Mouse (Mus musculus): Measurements from ENCODE around the gene Borcs8.

Gene Borcs8

DNA sequence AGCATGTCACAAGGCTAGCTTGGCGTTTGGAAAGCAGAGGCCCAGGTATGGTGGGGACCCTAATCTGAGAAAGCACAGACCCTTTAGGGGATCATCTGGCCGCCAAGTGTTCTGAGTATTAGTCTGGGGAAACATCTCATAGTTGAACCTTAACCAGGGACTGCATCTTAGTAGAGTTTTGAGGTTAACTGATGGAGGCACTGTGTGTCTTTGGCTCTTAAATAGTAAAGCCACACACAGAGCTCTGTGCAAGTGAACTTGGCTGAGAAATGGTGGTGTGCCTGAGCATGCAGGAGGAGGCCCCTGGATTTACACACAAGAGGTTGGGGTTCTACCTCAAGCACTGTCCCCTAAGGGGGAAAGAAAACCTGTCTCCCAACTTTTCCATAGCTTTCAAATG, 38.9 kb downstream of the Borcs8 start:
- no peak for DNase-seq (ENCODE audit: low read depth in 2 of 2, low spot score in 2 of 2)

DNA sequence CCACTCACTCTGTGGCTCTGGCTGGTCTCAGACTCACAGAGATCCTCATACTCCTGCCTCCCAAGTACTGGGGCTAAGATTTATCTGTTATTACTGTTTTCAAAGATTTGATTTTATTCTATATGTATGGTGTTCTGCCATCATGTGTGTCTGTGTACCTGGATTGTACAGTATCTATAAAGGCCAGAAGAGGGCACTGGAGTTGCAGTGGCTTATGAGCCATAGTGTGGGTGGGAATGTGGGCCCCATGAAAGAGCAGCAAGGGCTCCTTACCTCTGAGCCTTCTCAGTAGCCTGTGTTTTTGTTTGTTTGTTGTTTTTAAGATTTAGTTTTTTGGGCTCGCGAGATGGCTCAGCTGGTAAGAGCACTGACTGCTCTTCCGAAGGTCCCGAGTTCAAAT, 39.8 kb downstream of the Borcs8 start:
- DNase-seq (ENCODE audit: low read depth in 2 of 2, low spot score in 2 of 2): no peak

DNA sequence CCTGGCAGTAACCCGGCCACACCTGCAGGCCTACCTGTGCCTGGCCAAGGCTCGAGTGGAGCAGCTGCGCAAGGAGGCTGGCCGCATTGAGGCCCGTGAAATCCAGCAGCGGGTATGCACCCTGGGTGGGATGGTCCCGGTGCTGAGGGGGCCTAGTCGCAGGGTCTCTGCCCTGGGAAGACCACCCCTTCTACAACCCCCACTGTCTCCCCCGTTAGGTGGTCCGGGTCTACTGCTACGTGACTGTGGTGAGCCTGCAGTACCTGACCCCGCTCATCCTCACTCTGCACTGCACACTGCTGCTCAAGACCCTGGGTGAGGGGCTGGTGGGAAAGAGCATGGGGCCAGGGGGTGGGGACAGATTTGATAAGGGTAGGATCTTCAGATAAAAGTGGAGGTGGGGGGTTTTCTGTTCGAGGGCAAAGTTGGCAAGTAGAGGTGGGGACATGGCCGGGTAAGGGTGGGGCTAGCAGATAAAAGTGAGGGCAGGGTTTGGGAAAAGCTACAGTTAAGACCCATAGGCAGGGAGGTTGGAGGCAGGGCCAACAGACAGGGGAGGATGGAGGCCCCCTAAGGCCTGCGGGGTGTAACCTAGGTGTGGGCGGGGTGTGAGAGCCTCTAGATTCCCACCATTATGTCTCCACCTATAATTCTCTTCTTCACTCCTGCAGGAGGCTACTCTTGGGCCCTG, 42.1 kb downstream of the Borcs8 start:
- DNase-seq (ENCODE audit: low read depth in 2 of 2, low spot score in 2 of 2): no peak

DNA sequence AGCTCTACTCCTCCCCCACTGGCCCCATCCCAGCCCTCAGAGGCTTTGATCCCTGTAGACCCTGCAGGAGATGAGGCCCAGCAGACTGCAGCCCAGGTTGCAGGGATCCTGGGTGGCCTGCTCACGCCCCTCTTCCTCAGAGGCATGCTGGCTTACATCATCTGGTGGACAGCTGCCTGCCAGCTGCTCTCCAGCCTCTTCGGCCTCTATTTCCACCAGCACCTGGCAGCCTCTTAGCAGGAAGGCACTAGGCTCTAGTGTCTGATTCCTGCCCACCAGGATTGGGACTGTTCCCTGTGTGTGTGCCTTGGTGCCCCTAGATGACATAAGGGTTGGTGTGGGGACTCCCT, 42.6 kb downstream of the Borcs8 start:
- no peak for DNase-seq (ENCODE audit: low read depth in 2 of 2, low spot score in 2 of 2)

DNA sequence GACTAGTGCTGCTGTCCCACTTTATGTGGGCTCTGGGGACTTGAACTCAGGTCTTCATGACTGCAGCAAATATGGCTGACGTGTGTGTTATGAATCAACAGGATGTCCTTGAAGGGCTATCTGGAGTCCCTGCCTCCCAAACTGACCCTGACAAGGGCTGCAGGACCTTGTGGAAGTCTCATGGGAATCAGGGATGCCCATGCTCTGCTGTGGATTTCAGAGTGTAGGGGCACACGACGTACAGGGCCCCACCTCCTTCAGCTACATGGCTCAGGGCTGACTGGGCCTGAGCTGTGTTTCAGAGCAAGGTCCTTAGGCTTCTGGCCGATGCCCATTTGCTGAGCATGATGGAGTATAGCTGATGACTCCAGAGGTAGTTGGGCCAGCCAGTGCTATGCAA, 43.9 kb downstream of the Borcs8 start:
- DNase-seq (ENCODE audit: low read depth in 2 of 2, low spot score in 2 of 2): no peak

DNA sequence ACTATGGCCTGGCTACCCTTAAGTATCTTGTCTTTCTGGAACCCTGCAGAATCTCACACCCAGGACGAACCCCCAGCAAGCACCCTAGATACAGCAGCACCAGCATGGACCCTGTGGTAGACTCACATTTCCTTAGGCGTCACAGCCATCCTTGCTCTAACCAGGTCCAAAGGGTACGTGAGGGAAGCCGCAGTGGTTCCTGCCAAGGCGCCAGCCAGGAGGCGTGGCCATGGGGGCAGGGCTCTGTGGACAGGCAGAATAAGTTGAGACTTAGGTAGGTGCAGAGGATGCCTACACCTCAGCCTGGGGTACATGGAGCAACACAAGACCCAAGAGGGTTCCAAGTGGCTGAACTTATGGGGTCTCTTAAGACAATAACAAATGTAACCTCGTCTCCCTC, 49.4 kb downstream of the Borcs8 start:
- DNase-seq (ENCODE audit: low read depth in 2 of 2, low spot score in 2 of 2): no peak

DNA sequence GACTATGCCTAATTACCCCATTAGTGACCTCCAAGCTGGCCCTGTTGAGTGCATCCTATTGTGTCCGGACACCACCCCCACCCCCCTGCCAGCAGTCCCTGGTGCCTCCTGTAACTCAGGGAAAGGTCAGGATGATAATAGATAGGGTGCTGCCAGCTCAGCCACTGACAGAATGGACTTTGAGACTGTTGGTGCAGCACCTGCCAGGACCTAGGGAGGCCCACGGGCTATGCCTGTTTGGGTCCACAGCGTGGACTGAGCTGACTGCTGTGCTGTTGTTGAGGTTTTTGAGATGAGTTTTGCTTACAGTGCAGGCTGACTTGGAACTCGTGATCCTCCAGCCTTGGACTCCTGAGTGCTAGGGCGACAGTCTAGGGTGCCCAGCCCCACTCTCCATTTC, 53.9 kb downstream of the Borcs8 start:
- DNase-seq (ENCODE audit: low read depth in 2 of 2, low spot score in 2 of 2): no peak

DNA sequence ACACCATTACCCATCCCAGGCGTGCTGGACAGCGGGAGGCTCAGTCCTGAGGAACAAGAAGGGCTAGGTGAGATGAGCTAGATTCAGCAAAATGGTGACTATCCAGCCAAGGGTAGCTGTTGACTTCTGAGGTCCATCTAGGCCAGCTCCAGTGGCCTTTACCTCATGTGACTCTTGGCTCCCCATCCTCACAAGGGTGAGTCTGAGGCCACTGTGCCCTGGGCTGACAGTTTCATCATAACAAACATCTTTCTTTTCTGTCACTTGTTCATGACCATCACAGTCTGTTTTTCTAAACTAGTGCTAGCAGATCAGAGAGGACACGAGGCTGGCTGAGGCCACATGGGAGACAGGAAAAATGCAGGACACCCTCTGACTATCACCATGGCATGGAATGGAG, 54.9 kb downstream of the Borcs8 start:
- no peak for DNase-seq (ENCODE audit: low read depth in 2 of 2, low spot score in 2 of 2)

DNA sequence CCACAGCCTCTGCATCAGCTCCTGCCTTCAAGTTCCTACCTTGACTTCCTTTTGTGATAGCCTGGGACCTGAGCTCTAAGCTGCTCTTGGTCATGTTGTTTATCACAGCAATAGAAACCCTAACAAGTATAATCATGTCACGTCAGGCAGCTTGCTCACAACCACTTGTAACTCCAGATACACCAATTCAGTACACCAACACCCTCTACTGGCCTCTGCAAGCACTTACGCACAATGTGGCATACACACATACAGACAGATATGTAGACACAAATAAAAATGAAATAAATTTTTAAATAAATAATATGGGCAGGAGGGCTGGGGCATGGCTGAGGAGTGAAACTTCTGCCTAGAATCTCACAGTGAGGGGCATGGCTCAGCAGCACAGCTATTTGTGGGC, 56.5 kb downstream of the Borcs8 start:
- DNase-seq (ENCODE audit: low read depth in 2 of 2, low spot score in 2 of 2): no peak

All from CD8-positive naive resting alpha-beta T cell, adult 2 months (primary cell).